In the genomic region with DNA sequence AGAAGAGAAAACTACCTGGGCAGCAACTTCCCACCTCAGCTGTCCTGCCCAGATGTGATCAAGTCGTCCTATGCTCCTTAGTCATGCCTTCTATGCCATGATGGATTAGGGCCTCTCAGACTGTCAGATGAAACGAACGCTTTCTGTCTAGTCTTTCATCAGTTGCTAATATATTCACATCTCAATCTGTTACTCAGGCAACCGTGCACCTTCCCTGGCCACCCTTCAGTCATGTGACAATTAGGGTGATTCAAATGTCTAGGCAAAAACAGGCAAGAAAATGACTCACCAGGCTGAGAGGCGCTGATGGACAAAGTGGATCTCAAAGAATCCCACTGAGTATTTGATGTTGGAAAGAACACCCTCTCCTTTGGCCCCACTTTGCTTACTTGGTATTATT, we compare ENCODE assay signal across 20 mouse cellular contexts. TPM values are rescaled to one million over a fixed set of nuclear protein-coding genes. Genes with fewer than 3 reads are reported as not detected.
A peak's percentile ranks its signal among the peaks of the same experiment; 100 is the strongest.
DNase-seq lines count a peak whose midpoint lies in the region; ATAC-seq and TF ChIP-seq lines count a peak whose summit lies in the region.
"Had no signal": no experiment of that assay in that cellular context is flagged by ENCODE, and none has a peak within 500 bp of the region (broad histone marks: within the 10 kb centered on the region; RNA-seq: fewer than 3 reads in every experiment).

No protein-coding gene starts in this region.

- WGBS in forebrain, embryonic 16.5 days = 6% methylated on average over 5 of the region's 5 CpGs
- WGBS in midbrain, embryonic 11.5 days = 15% methylated on average over 5 of the region's 5 CpGs
- 60% methylated on average over 5 of the region's 5 CpGs for WGBS in lung, postnatal 0 days

- DNase-seq in NIH3T3 (ENCODE audit: low read depth) = peak; percentile 74
- no peak for DNase-seq in midbrain, embryonic 11.5 days (ENCODE audit: low spot score, missing footprints)
- no peak for DNase-seq in lung, postnatal 0 days (ENCODE audit: low spot score)
- no peak for DNase-seq in thymus, postnatal 4 days
- no peak for DNase-seq in cerebellum, adult 8-10 months
- DNase-seq in lung, postnatal 36 days = no peak
- DNase-seq: adrenal gland, postnatal 14 days; cerebellum, adult 9-11 months; heart, adult 2 months; heart, postnatal 10 days; liver; lung, adult 2 months; right cerebral cortex, postnatal 14 days; thymus, postnatal 14 days had no signal

- TF ChIP-seq EP300 in lung, postnatal 0 days (IDR thresholded peaks at IDR 0.05) = no peak

- peaks cover 16% of the 10 kb centered on the region for H3K4me1 ChIP-seq in cortical plate, adult 2 months (ENCODE audit: control insufficient read depth, insufficient read depth, low read length)
- H3K4me1 ChIP-seq in forebrain, embryonic 16.5 days (replicated peaks; ENCODE audit: control insufficient read depth, insufficient read depth, low read length) = peaks cover 43% of the 10 kb centered on the region
- peaks cover 37% of the 10 kb centered on the region for H3K4me1 ChIP-seq in midbrain, embryonic 11.5 days (ENCODE audit: control insufficient read depth, insufficient read depth, low read length)
- no peaks in the 10 kb centered on the region for H3K4me1 ChIP-seq in lung, postnatal 0 days (ENCODE audit: insufficient read depth, low read depth, low read length)
- H3K4me1 ChIP-seq: embryonic facial prominence, embryonic 12.5 days had no signal

- H3K9me3 ChIP-seq in forebrain, embryonic 16.5 days (ENCODE audit: control insufficient read depth, low read length) = no peaks in the 10 kb centered on the region
- H3K9me3 ChIP-seq in midbrain, embryonic 11.5 days (ENCODE audit: control insufficient read depth, low read length) = no peaks in the 10 kb centered on the region
- no peaks in the 10 kb centered on the region for H3K9me3 ChIP-seq in lung, postnatal 0 days (ENCODE audit: low read length)
- H3K9me3 ChIP-seq: embryonic facial prominence, embryonic 12.5 days; kidney, embryonic 15.5 days had no signal

- H3K4me3 ChIP-seq in cortical plate, adult 2 months (ENCODE audit: insufficient read depth, low read length) = no peak overlapping the region
- H3K4me3 ChIP-seq in forebrain, embryonic 16.5 days (replicated peaks; ENCODE audit: low read length) = no peak overlapping the region
- no peak overlapping the region for H3K4me3 ChIP-seq in midbrain, embryonic 11.5 days (ENCODE audit: low read depth, low read length)
- no peak overlapping the region for H3K4me3 ChIP-seq in lung, postnatal 0 days (ENCODE audit: low read depth, low read length)
- H3K4me3 ChIP-seq: embryonic facial prominence, embryonic 12.5 days; heart, adult 2 months; kidney, embryonic 15.5 days had no signal

- peak; percentile 49 for ATAC-seq in forebrain, embryonic 16.5 days
- ATAC-seq in midbrain, embryonic 11.5 days (ENCODE audit: low FRiP score) = peak; percentile 76
- ATAC-seq in lung, postnatal 0 days = no peak
- ATAC-seq: CD4-positive, CD25-positive, alpha-beta regulatory T cell, adult 4 months; inflammation-experienced regulatory T-cells, adult 6 months had no signal

- H3K27me3 ChIP-seq in forebrain, embryonic 16.5 days (replicated peaks; ENCODE audit: control insufficient read depth, insufficient read depth, low read length) = no peaks in the 10 kb centered on the region
- H3K27me3 ChIP-seq in midbrain, embryonic 11.5 days (ENCODE audit: control insufficient read depth, insufficient read depth, low read length) = no peaks in the 10 kb centered on the region
- H3K27me3 ChIP-seq in lung, postnatal 0 days (replicated peaks; ENCODE audit: insufficient read depth, low read length) = no peaks in the 10 kb centered on the region
- H3K27me3 ChIP-seq: embryonic facial prominence, embryonic 12.5 days; kidney, embryonic 15.5 days had no signal

- H3K36me3 ChIP-seq in forebrain, embryonic 16.5 days (ENCODE audit: control insufficient read depth, insufficient read depth) = no peaks in the 10 kb centered on the region
- no peaks in the 10 kb centered on the region for H3K36me3 ChIP-seq in midbrain, embryonic 11.5 days (ENCODE audit: control insufficient read depth, insufficient read depth, low read length)
- no peaks in the 10 kb centered on the region for H3K36me3 ChIP-seq in lung, postnatal 0 days (ENCODE audit: insufficient read depth, low read length)
- H3K36me3 ChIP-seq: embryonic facial prominence, embryonic 12.5 days; kidney, embryonic 15.5 days had no signal

- no peak overlapping the region for H3K4me2 ChIP-seq in forebrain, embryonic 16.5 days (ENCODE audit: low read length)
- no peak overlapping the region for H3K4me2 ChIP-seq in midbrain, embryonic 11.5 days
- H3K4me2 ChIP-seq in lung, postnatal 0 days (replicated peaks; ENCODE audit: low read depth, low read length) = no peak overlapping the region
- H3K4me2 ChIP-seq: embryonic facial prominence, embryonic 12.5 days; kidney, embryonic 15.5 days had no signal

- TF ChIP-seq POLR2A in cortical plate, adult 2 months (IDR thresholded peaks at IDR 0.05; ENCODE audit: extremely low read depth, insufficient read depth, low read length) = no peak

- H3K27ac ChIP-seq in cortical plate, adult 2 months (ENCODE audit: insufficient read depth, low read length) = peak overlapping the region; percentile 55; the same call in 1 of the 2 replicates
- H3K27ac ChIP-seq in forebrain, embryonic 16.5 days (ENCODE audit: low read length) = no peak overlapping the region
- H3K27ac ChIP-seq in midbrain, embryonic 11.5 days (ENCODE audit: low read depth, low read length) = peak overlapping the region; percentile 48; the same call in 1 of the 2 replicates
- no peak overlapping the region for H3K27ac ChIP-seq in lung, postnatal 0 days (ENCODE audit: low read length)
- H3K27ac ChIP-seq: embryonic facial prominence, embryonic 12.5 days; heart, adult 2 months; kidney, embryonic 15.5 days had no signal

- no peak overlapping the region for H3K9ac ChIP-seq in forebrain, embryonic 16.5 days (replicated peaks; ENCODE audit: low read depth, low read length)
- no peak overlapping the region; the same call in 1 of the 2 replicates for H3K9ac ChIP-seq in midbrain, embryonic 11.5 days (ENCODE audit: low read length)
- no peak overlapping the region for H3K9ac ChIP-seq in lung, postnatal 0 days (replicated peaks; ENCODE audit: low read depth)
- H3K9ac ChIP-seq: embryonic facial prominence, embryonic 12.5 days; kidney, embryonic 15.5 days had no signal

- no peak for TF ChIP-seq CTCF in cortical plate, adult 2 months (IDR thresholded peaks at IDR 0.05; ENCODE audit: extremely low read depth, insufficient read depth, low read length)
- no peak for TF ChIP-seq CTCF in lung, postnatal 0 days (IDR thresholded peaks at IDR 0.05)

RNA-seq across cellular contexts. Expression of gene Arnt2, which starts 6.6 kb away (rescaled TPM):
- polyA plus RNA-seq in cortical plate, adult 2 months (2012; rRNA removed) = 172 and 190 TPM in 2 replicates
- polyA plus RNA-seq in forebrain, embryonic 16.5 days (2015; fragmentation: Nextera tagmentation; extraction: Ambion mirVana) = 68.6 and 70.0 TPM in 2 replicates
- 34.9 and 36.4 TPM in 2 replicates for polyA plus RNA-seq in midbrain, embryonic 11.5 days (2014; fragmentation: Nextera tagmentation; extraction: Ambion mirVana)
- polyA plus RNA-seq in lung, postnatal 0 days (2015; fragmentation: Nextera tagmentation; extraction: Ambion mirVana) = 0.63 and 0.78 TPM in 2 replicates

Comparison
In these comparisons a context has a peak if more than half of its experiments do, and no peak if none do; other contexts are left out.
1. H3K27ac ChIP-seq: peak in cortical plate, adult 2 months (single experiment) and midbrain, embryonic 11.5 days (single experiment); none in forebrain, embryonic 16.5 days (single experiment) and lung, postnatal 0 days (single experiment).
2. RNA of gene Arnt2, which starts 6.6 kb away (polyA plus RNA-seq): 172 to 190 TPM in cortical plate, adult 2 months, 68.6 to 70.0 TPM in forebrain, embryonic 16.5 days and 34.9 to 36.4 TPM in midbrain, embryonic 11.5 days; 0.63 to 0.78 TPM in lung, postnatal 0 days; every median in the first group is over 10 times any median in the second.